Mouse (Mus musculus) spleen, adult 18-20 months (tissue): Measurements from ENCODE around the gene C2cd5.
"Not testable (repeated sequence)": the region's sequence is repeated elsewhere in the genome, so short reads cannot be mapped to it uniquely, and the experiment has no call there.

ENCODE experiments used
- DNase-seq, 2 experiments: peaks; one replicate each; pipeline ENCODE4 v3.0.0; 2022; ENCODE audit warnings: mixed read lengths in 2 of 2

Gene C2cd5

DNA sequence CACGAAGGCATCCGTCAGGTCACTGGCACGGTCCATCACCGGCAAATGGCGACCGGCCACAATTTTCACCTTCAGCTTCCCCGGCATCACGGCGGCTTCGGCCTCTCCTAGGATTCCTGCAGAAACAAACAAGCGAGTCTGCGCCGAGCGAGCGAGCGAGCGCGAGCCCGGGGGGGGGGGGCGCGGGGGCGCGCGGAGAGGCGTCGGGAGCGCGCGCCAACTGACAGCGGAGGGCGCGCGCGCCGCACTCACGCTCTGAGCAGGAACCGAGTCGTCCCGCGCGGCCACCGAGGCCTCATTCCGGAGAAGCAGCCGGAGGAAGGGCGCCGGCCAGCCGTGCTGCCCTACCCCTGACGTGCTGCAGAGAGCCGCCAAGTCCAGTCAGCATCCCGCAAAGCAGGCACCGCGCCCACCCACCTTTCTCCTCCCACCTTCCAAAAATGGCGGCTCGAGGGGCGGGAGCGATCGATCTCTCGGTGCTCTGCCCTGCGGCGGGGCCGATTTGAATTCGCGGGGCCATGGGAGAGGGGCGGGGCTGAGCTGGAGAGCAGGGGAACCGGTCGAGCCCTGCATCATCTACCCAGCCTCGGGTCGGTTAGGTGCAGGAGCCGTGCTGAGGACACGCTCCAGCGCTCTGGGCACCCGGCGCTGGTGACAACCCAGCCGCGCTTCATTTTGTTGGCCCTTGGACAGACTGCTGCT is at the start of gene C2cd5:
TSS of gene C2cd5 (minus strand) at position 461 of the 702 bp plus-strand sequence.
- DNase-seq = peak; percentile 92 to 95

DNA sequence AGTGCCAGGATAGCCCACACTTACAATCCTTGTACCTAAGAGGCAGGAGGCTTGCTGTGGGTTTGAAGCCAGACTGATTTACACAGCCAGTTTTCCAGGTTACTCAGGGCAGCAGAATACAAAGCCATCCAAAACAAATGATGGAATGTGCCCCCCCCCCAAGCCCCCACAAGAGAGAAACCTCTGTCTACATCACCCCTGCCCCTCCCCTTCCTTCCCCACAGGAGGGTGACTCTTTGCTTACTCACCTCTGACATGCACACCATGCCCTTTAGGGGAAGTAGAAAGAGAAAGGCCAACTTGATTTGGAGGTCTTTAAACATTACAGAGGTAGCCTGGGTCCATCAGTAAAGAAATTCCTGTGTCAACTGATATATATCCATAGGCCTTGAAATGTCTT is 48.9 kb upstream of the C2cd5 start:
- no peak for DNase-seq

DNA sequence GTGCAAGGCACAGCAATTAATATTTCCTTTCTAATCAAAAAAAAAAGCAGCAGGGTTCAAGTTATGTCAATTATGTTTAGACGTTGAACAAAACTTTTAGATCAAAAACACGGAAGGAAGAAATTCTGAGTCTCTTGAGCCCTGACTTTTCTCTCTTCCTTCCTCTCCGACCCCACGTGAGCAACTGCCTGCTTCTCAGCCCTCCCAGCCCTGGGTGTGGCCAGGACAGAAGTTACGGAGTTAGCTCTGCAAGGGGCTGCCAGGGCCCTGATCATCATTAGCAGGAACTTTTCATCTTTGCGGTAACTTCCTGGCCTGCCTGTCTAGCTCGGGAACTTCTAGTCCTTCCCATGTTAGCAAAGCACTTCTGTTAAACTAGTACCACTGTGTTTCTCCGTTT is 46.8 kb upstream of the C2cd5 start:
- peak; percentile 69 to 73 for DNase-seq

DNA sequence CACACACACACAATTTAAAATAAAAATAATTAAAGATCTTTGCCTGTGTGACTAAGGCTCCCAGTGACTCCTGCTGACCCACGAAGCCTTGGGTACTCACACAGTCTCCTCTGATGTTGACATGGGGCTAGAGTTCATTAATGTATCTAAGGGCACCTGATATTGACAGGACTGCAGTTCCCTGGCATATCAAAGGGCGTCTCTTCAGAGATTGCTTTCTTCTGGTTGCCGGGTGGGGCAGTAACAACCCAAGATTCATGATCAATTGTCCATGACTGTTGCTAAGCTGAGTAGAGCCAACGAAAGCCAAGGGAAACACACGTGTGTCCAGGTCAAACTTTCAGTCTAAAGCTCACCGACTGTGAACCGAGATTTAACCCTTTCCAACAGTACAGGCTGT is 45.1 kb upstream of the C2cd5 start:
- peak in 1 of 2 experiments; percentile 29 for DNase-seq

DNA sequence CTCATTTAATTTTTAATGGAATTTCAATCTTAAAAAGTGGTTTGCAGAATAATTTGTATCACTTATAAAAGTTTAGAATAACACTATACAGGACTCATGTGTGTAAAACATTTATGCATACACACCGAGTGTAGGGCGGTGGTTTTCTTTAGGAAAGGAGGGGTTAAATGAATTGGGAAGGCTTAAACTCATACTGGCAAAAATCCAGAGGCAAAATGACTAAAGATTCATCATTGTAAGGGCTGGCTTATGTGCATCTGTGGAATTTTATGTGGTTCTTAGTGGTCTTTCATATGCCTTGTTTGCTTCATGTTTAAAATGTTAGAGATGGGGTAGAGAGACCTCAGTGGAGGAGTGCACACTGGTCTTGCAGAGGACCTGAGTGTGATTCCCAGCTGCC is 44.6 kb upstream of the C2cd5 start:
- no peak for DNase-seq

DNA sequence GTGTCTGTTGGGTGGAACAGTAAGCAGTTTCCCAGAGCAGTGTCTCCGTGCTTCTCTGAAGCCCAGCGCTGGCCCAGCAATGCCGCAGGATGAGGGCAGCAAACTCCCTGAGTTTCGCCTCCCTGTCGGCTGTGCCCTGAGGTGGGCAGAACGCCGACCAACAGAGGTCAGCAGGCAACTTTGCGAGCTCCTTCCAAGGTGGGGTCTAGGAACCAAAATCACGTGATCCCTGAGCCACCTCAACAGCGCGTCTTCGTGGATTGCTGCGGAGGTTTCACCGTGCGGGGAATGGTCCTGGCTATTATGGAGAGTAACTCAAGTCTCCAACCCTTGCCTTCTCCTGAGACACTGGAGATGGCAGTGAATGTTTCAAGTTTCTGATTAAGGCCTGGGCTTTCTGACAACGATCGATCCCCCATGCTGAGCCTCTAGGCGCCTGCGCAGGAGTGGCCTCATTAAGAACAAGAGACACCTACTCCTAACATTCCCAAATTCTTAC is 43.9 kb upstream of the C2cd5 start:
- DNase-seq = no peak

DNA sequence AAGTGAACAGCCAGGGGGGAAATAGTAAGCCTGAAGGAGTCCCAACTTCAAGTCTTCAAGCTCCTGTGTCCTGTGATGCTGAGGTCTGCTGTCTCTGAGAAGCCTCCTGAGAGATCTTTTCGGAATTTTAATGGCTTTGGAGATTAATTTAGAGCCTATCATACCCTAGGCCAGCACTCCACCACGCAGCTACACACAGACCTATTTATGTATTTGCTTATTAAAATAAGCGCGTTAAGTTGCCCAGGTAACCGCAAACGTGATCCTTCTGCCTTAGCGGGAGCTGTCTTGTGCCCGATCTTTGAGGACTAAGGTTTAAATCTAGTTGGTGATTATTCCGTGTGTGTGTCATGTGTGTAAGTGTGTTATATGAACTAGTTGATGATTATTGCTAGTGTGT is 43.4 kb upstream of the C2cd5 start:
- no peak for DNase-seq

DNA sequence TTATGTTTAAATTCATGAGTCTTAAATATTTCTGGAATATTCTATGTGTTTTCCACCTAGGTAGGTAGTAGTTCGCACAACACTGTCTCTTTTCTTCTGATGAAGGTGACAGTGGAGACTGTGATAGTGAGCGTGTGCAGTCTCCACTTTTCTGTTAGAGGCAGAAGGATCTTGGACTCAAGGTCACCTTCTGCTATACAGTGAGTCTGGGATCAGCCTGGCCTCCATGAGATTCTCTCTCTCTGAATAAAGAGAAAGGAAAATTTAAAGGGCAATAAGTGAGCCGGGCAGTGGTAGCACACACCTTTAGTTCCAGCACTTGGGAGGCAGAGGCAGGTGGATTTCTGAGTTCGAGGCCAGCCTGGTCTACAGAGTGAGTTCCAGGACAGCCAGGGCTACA is 42.9 kb upstream of the C2cd5 start:
- no peak for DNase-seq

DNA sequence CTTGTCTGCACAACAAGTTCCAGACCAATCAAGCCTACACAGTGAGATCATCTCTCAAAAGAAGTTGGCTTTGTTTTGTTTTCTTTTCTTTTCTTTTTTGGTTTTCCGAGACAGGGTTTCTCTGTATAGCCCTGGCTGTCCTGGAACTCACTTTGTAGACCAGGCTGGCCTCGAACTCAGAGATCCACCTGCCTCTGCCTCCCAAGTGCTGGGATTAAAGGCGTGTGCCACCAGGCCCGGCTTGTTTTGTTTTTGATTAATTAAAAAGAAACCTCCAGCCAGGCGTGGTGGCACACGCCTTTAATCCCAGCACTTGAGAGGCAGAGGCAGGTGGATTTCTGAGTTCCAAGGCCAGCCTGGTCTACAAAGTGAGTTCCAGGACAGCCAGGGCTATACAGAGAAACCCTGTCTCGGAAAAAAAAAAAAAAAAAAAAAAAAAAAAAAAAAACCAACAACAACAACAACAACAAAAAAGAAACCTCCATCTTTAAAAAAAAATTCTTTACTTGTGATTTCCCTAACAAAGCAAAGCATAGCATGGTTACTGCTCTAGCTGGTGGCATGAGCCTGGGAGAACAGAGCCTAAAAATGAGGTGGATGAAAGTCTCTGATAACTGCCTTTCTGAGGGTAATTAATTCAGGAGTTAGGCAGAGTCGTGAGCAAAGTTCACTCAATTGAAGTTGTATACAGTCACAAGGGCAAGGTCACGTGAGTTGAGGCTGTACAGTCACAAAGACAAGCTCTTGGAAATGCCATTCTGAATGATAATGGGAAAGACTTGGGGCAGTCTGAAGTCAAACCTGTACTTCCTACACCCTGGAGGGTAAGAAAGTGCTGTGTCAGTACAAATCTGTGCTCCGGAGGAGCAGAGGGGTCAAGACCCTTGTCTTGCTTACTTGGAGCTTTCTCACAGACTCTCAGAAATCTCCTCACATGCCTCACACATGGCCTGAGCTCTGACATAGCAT is 42.0 kb upstream of the C2cd5 start:
- DNase-seq = not testable (repeated sequence)

DNA sequence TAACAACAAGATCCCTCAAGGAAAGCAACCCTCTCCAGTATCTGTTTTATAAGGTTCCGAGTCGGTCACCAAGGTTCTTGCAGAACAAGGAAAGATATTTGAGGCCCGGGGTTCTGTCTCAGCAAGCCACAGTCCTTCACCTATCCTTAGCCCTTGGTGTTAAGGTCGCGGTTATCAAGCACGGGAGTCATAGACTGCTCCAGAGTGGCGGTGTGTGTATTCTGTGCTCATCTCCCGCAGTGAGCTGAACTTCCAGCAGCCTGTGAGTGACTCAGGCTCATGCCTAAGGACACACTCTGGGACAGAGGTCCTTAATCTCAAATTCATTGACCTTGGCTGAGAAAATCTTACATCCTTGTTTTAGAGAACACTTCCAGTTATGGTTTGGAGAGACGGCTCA is 40.9 kb upstream of the C2cd5 start:
- DNase-seq = no peak

DNA sequence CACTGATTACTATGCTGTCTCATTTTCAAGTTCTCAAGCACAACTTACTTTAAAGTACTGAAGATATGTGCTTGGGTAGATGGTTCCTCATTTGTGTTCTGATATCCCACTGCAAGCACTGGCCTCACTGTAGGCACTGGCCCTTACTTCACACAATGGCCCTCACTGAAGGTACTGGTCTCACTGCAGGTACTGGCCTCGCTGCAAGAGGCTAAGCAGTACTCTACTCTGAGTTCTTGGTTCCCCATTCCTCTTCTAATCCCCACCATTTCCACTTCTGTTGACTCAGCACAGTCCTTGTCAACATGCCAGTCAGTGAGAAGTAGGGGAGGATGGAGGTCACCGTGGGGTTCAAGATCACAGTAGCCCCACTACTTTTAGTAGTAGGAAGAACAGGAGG is 39.5 kb upstream of the C2cd5 start:
- no peak for DNase-seq

DNA sequence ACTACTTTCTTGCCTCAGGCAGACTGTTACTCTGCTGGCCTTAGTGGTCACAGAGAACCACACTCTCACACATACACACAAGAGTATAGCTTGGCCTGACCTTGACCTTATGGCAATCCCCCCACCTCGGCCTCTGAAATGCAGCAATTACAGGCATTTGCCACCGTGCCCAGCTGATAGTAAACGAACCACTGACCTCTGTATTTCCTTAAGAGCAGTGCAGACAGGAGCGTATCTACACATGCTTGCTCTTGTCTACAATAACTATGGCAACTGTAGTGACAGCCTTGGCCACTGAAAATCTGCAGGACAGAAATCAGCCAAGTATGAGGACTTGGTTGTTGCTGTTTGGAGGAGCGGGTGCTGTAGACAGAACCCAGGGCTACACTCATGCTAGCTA is 37.4 kb upstream of the C2cd5 start:
- DNase-seq = no peak

DNA sequence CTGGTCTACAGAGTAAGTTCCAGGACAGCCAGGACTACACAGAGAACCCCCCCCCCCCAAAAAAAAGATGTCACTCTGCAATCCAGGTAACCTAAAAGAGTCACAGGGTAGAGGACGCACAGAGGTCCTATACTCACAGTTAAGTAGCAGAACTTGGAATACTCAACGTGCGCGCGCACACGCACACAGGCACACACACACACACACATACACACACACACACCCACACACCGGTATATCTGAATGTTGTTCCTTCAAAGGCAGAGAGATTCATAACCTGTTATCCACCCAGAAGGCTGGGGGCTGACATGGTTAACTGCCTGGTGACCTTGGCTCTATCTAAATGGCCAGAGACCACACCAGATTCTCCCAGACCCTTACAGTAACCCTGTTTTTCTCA is 36.7 kb upstream of the C2cd5 start:
- DNase-seq = no peak

DNA sequence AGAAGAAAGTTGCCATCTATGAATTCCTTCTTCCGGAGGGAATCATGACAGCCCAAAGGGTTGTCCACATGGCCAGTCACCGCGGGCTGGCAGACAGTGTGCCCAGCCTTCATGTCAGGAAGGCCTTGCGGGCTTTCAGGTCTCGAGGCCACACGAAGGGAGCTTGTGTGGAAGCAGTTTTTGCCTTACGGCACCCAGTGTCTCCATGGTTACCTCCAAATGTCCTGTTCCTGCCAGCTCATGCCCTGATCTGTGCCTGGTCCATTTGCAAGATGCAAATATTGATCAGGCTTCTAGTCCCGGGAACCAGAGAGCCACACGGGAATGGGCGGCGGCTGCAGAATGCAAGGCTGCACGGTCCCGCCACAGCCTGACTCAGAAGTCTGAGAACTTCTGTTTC is 35.2 kb upstream of the C2cd5 start:
- no peak for DNase-seq

DNA sequence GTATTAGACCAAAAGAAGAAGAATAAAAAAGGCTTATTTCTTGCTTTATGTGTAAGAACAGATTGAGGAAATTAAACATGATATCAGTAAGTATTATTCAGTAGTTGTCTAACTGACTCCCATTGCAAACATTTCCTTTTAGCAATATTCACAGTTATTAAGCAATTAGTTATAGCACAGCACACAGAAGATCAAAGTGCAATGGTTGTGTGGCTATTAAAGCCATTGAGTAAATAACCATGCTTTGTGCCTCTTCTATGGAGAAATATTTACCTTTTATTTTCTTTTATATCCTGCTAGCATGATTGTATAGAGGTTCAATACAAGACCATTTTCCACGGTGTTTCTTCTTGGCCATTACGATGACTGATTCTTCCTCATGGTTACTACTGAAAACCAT is 33.2 kb upstream of the C2cd5 start:
- DNase-seq = no peak

DNA sequence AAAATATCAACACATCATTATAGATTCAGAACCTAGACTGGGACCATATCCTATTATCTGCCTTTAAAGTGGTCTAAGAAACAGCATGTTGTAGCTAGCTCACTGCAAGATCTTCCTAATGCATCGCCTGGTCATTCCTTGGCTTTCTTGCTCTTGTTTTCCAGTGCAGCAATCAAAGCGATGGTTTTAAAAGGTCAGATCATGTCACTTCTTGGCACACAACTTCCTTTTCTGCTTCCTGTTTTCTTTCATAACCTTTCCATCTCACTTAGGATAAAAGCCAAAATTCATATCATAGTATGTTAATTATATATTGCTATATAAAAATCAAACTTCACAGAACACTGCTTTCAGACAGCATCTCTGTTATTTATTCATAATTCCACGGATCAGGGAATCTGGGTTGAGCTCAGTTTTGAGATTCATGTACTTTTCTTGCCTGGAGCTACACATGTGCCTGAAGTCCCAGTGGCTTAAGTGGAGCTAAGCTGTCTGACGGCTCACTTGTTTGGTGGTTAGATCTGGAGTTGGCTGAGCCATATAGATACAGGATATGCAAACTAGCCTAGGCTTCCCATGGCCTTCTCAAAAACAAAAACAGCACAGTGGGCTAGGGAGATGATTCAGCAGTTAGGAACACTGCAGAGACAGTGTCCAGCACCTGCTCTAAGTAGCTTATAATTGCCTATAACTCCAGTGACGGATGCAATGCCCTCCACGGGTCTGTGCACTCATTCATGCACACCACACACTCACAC is 32.1 kb upstream of the C2cd5 start:
- no peak for DNase-seq

DNA sequence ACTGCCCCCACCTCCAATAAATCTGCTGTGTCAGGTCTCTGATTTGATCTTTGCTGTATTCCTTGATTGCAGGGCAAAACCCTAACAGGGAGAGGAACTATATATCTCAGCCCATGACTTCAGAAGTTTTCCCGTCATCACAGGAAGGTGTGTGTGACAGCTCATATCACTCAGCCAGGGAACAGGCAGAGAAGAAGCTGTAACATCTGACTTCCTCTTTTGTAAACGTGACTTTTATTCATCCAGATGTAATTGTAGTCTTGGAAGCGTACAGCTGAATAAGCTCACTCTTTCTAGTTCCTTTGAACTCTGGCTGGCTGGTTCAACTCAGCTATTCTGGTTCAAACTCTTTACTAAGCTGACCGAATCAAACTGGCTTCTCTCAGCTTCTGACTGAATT is 30.5 kb upstream of the C2cd5 start:
- DNase-seq = no peak

DNA sequence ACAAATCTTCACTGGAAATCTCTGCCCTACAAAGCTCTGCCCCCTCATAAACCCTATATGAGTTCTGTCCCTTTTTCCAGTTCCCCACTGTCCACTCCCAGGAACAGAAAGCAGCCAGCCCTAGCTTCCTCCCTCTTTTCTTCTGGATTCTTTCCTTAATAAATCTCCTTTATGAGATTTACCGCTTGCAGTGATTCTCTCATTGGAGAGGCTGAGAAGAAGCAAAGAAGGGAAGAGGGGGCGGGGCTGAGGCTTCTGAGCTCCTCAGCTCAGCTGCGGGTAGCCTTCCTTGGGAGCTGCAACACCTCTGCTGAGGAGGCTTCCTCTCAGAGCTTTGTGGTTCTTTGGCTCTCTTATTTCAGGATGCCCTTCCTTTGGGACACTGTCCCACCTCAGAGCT is 30.0 kb upstream of the C2cd5 start:
- DNase-seq = no peak

DNA sequence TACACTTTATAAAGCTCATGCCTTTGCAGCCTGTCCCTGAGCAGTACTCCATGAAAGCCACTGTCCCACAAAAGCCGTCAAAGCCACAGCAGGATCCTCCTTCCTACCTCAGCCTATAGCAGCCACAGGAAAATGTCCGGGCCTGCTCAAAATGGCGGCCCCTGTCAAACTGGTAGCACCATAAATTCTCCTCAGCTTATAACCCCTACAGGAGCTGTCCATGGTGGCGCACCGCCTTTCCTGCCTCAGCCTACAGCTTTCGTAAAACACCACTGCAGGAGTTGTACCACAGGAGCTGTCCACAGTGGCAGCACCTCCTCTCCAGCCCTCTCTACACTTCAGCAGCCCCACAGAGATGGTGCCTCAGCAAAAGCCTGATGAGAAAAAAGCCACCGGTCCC is 29.5 kb upstream of the C2cd5 start:
- no peak for DNase-seq

DNA sequence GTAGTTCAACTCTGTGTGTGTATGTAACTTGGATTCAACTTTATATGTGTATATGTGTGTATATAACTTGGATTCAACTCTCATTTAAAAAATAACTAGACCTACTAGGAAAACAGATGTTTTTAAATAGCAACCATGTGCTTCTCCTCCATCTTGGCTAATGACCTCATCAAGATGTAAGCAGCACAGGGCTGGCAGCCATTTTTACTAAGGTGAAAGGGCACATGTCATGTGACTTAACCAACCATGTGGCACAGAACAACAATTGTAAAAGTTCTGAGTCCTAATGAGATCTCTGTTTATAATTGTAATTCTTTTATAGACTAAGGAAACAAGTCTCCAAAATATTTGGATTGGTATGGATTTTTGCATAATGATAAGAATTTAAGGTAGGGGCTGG is 25.8 kb upstream of the C2cd5 start:
- no peak for DNase-seq

DNA sequence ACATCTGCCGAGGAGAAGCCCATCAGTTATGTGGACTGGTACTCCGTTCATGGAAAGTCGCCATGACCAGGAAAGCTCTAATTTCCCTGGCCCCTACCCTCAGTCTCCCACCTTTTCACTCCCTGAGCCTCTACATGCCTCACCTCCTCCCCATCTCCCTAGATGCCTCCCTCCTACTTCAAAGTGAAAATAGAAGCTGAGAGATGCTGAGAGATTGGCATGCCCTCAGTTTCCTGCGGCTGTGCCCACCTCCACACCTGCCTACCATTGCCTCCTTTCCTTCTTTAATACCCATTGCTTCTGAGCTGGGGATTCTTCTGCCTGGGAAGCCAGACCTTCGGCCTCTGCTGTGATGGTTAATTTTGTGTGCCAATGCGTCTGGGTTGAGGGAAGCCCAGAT is 19.4 kb upstream of the C2cd5 start:
- DNase-seq = no peak

DNA sequence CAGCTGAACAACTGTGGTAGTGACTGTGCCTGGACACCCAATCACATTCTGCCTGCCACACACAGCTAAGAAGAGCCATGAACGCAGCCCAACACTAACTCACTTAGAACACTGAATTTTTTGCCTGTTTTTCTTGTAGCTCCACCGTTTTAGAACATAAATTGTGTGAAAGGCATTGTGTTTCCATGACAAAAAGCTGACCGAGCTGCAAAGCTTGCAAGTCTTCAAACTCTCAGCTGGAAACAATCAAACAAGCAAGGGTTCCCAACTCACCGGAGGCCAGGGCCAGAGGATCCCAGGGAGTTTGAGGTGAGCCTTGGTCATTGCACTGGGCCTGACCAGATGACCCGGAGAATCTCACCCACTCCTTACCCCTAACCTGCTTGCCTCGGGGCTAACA is 16.8 kb upstream of the C2cd5 start:
- no peak for DNase-seq

DNA sequence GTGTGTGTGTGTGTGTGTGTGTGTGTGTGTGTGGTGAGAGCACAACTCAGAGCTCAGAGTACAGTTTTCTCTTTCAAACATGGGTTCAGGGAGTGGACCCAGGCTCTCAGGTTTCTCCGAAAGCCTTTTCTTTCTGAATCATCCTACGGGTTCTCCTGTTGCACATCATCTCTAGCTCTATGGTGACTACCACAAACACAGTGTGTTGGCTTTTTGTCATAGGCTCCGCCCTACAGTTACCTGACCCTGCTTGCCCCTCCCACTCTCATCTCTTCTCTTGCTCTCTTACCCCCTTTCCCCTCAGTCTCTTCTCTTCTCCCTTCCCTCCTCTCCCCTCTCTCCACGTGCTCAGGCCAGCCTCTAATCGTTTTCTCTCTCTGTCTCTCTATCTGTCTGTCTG is 15.6 kb upstream of the C2cd5 start:
- no peak for DNase-seq
